Mouse (Mus musculus): ENCODE results near the gene Tma7.
A peak's percentile ranks its signal among the peaks of the same experiment; 100 is the strongest.

The Tma7 gene

DNA sequence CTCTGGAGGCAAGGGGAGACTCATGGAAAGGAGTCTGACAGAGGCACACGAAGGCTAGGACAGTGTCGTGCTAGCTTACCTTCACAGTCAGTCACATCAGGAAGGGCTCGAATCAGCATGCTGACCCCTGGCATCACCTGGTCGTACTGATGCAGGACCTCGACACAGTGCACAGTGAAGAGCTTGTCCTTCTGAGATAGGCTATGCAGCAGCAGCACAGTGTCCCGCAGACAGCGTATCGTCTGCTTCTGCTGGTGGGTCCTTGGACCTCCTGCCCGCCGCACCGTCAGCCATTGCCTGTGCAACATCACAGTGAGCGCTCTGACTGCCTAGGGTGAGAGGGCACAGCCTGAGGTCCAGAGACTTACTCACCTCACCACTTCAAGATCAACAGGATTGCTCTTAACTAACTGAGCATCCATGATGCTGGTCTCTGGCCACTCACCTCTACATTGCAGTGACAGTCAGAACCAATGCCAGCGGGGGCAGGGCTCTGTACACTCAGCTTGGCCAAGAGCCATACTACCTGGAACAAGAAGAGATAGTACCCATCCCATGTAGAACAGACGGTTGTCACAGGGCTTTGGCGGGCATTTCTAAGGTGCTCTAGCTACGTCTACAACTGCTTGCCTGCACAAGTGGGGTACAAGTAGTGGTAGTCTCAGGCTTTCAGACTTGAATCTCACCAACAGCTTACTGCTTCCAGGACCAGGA lies 22.0 kb downstream of the Tma7 start:
- no peak for DNase-seq

DNA sequence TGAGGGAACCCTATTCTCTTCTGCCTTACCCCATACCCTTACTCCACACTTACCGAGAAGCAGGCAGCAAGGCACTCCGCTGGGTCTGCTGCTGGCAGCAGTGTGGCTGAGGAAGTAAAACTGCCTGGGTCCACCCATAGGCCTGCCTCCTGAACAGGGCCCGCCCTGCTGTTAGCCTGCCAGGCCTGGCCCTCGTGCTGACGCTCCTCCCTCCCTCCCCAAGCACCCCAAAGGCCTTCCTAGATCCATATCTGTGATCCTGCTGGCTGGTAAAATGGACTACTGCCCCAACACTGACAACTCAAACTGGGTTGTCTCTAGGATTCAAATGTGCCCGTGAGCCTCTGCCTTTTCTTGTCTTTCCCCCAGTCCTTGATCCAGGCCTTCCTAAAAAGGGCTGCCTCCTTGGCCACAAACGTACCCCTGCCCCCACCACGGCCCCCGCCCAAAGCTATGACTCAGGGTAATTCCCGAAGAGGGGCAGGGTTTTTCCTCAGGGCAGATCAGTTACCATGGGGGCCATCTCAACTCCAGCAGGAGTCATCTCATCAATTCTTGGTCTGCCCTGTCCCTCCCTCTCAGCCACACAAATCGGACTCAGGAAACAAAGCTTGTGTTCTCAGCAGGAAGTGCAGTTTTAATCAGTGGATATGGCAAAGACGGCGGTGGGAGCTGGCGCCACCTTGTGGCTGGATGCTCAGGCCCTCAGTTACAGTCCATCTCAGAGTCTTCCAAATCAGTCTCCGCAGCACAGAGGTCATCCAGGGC lies 23.1 kb downstream of the Tma7 start, which contains the start of gene Trex1:
Trex1 (minus strand) TSS at position 599 of the 768 bp plus-strand sequence.
- DNase-seq, result peak; percentile 93

DNA sequence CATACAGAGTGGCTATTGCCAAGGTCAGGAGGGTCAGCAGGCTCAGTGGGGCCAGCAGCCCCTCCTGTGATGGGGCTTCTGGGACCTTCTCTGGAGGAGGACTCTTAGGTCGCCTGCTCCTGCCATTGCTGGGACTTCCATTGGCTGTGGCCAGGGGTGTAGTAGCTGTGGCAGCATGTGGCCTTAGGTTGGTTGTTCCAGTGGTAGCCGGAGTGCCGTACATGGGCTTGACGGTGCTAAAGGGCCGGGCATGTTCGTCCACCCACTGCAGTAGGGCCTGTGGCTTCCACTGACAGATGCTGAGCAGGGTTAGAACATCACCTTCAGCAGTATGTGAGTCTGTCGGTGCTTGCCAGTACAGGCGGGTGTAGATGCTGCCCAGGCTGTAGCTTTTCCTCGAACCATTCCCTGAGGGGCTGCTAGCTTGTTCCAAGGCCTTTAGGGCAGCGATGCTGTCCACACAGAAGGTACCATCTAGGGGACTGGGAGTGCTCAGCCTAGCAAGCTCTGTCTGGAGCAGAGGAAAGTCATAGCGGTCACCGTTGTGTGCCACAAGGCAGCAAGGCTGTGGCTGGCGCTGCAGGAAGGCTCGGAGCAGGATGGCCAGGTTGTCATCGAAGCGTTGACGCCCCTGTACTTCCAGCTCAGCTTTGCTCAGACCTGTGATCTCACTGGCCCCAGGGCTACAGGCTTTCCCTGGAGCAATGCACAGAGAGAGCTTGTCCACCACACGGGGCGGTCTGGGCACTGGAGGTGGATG lies 24.2 kb downstream of the Tma7 start:
- no peak for DNase-seq

DNA sequence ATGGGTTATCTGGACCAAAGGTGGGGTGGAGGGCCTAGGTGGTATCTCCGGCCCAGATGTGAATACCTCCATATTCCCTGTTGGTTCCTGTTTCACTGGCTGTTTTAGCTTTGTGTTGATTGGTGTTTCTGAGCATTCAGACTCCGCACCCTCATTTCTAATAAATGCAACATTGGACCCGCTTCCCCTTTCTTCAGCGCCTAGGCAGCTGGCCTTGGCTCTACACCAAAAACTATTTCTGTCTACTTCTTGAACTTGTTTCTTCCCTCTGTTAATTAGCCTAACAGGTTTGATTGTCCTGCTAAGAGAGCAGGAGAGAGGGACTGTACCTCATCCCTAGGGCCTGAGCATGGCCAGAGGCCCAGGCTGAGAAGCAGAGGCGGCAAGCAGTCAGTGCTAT lies 24.8 kb downstream of the Tma7 start:
- DNase-seq, result no peak

DNA sequence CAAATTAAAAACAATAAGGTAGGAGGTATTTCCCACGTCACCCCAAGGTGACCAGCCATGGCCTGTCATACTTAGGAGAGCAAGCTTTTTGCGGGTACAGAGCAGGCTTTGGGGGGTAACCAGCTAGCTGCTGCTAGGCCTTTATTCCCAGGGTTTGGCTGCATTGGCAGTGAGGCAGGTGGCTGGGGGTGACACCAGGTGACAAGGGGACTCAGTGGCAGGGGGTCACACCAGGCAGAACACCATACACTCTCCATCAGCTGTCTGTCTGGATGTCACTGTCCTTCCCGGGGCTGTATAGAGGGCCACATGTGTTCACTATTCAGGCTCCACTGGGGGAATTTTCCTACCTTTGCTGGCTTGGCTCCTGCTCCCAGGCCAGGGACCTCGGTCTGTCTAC lies 25.5 kb downstream of the Tma7 start:
- no peak for DNase-seq

DNA sequence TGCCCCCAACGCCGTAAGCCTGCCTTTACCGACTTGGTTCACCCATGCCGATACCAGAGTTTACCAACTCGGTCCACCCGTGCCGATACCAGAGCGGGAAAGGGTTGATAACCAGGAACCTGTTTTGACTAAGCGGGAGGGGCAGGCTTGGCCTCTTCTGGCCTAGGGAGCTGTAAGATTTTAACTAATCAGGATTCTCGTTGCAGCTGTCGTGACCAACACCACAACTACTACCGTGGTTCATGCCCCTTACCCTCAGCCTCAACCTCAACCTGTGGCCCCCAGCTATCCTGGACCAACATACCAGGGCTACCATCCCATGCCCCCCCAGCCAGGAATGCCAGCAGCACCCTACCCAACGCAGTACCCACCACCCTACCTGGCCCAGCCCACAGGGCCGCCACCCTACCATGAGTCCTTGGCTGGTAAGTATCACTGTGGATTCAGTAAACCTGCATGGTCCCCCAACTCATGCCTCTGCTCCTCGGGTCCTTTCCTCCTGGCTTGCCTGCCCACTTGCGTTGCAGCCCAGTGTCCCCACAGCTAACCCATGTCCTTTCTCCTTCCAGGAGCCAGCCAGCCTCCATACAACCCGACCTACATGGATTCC lies 26.2 kb downstream of the Tma7 start:
- no peak for DNase-seq

DNA sequence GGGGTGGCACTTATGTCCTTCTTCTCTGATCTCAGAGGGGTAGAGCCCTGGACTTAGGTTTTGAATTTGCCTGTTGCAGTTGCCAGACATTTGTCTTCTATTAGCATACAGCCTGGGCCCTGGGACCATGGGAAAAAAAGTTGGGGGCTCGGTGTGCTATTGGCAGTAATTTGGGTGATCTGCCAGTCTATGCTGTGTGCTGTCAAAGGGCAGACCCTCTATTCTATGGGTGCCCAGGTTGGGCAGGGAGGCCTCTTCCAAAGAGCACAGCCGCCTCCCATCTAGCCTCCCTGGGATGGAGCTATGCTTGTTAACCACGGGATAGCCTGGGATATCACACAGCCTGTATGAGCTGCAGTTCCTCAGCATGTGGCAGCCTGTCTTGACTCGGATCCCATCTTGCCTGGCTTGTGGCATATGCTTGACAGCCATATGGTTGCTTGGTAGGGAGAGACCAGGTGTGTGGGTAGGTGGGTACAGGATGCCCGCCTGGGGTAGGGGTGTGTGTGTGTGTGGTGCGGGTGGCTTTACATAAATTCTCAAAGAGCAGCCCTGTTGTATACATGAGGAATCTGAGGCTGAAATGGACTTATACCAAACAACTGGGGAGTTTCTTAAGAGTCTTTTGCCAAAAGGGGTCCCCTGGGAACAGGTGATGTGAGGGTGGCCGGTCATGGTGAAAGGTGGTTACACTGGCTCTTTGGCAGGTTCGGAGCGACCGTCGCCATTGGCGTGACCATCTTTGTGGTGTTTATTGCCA lies 26.9 kb downstream of the Tma7 start:
- DNase-seq, result no peak

DNA sequence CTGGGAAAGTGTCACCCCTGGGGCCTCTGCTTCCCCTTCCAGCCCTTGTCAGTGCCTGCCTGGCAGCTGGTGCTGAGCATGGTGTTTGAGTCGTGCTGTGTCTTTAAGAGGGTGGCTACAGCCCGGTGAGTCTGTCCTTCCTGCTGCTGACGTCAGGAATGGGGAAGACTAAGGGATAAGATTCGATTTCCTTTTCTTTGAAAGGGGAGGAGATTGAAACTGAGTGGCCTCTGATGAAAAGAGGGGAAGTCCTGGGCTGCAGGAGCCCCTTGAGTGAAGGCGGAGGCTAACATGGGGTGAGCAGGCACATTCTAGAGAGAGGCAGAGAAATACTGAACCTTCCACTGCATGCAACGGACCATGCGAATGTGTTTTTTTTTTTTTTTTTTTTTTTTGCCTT lies 27.7 kb downstream of the Tma7 start:
- peak; percentile 62 for DNase-seq

DNA sequence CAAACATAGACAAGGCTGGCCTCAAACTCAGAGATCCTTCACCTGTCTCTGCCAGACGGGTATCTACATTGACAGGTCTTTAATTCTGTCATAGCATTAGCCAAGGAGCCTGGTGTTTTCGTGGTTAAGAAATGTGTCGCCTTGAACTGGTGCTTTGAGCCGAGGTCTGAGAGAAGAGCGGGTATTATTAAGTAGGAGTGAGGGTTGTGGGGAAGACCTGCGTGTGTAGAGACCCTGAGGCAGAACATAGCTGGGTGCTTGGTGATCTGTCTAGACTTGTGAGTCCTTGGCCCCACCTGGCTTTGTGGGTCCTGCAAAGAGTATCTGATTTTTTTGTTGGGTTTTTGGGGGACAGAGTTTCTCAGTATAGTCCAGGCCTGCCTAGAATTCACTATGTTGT lies 28.5 kb downstream of the Tma7 start:
- DNase-seq, result no peak

DNA sequence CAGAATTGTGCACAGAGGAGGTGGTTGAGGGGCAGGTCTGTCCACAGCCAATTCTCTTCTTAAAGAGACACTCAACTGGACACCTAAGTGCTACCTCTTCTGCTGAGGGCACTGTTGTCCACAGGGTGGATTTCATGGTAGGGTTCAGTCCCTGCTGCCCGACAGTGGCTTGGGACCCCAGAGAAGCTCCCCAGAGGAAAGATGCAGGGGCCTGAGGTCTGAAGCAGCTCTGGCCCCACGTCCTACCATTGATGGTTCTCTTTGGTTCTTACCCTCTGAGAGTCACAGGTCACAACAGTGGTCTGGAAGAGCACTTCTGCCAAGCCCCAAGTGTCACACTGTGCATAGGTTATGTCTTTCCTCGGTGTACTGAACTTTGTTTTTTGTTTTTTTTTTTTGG lies 29.0 kb downstream of the Tma7 start:
- DNase-seq, result no peak

DNA sequence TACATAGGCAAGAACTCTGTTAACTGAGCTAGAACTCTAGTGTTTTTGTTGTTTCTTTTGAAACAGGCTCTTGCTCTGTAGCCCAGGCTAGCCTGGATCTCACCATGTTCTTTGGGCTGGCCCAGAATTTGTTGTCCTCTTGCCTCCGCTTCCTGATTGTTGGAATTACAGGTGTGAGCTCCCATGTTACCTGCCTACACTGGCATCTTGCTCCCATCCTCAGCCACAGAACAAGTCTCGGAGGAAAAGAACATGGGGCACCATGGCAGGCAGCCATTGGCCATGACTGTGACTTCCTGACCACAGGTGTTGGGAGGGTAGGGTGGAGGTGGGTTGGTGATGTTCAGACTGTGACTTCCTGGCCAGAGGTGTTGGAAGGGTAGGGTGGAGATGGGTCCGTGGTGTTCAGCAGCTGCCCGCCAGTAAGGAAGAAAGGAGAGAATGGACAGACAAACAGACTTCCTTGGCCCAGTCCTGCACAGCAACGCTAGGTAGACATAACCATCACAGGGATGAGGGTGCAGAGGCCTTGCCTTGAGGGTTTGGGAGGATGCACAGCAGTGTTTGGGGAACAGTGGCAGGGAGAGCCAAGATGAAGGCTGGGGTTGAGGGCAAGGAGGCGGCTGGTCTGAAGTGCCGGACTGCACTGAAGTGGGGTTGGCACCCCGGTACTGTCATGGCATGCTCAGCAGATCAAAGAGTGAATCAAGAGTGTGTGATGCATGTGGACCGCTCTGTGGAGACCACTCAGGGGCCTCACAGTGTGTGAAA lies 29.7 kb downstream of the Tma7 start:
- no peak for DNase-seq

DNA sequence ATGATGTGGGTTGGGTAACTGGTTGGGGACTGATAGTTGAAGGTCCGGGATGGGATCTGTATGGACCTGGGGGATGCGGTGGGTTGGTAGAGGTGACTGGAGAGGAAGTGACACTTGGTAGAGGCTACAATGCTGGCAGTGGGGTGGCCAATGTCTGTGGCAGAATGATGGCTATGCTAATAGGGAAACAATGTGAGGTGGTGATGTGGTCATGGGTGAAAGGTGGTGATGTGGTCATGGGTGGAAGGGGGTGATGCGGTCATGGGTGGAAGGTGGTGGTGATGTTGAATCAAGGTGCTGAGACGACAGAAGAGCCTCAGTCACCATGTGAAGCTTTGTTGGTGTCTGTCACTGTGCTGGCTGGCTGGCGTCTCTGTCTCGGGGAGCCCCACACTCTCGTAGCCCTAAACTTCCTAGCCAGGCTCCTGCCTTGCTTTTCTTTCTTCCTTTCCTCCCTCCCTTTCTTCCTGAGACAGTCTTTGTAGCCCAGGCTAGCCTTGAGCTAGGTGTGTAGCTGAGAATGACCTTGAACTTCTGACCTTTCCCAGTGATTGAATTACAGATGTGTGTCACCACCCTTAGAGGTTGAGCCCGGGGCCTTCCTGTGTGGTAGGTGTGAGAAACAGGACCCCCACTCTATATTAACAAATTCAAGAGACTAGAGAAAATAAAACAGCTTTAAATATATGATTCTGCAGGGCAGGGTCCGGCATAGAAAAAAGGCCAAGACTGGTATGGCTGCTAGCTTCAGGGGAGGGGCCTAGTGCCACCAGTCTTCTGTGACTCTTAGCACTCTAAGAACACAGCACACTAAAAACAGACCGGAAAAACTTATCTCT lies 30.5 kb downstream of the Tma7 start:
- DNase-seq, result no peak

DNA sequence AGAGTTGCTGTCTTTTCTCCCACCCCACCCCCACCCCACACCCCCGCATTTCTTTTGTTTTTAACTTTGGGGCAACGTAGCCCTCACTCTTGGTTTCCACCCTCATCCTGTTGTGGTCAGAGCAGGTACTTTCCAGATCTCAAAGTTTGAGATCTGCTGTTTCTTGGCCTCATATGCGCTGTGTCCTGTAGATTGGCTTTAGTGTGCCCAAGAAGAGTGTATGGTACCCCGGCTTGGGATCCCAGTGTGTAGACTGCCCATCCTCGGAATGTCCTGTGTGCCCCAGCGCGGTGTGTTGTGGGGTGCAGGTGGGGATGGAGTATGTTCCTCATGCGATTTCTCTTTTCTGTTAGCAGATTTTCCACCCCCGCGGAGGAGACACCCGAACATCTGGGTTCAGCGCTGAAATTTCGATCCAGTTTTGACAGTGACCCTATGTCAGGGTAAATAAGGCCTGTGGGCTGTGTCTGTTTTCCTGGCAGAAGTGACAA lies 31.3 kb downstream of the Tma7 start:
- no peak for DNase-seq

DNA sequence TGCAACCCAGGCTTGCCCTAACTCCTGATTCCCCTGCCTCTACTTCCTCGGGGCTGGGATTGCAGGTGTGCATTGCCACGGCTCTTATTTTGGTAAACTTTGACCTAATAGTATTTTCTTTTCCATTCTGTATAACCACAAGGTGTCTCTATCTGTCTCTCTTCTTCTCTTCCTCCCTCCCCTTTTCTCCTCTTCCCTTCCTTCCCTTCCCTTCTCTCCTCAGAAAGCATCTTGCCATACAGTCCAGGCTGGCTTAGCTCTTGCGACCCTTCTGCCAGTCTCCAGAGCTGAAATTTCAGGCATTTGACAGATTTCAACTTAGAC lies 31.8 kb downstream of the Tma7 start:
- no peak for DNase-seq

DNA sequence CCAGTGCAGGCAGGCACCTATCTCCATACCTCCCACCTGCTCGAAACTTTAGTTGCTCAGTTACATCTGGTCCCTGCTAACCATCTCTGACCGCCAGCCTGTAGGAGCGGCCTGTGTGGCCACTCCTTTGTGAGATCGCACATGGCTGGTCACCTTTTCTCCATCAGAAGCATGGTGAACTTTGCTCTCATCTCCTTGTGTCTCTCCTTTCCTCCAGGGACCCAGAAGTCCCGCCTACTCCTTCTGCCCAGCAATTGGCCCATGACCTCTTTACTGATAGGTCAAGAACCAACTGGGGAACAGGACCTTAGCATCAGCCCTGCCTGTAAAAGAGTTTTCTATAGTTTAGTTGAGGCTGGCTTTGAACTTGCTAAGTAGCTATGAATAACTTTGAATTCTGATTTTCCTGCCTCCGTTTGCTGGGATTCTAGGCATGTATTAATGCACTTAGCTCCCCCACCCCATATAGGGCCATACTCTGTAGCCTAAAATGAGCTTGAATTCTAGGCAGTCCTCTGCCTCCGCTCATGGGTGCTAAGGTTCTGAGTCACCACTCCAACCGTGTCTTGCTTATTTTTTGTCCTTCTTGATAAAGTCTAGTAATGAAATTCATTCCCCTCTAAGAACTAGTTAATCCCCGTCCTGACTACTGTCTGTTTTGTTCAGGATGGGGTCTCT lies 32.3 kb downstream of the Tma7 start:
- no peak for DNase-seq

DNA sequence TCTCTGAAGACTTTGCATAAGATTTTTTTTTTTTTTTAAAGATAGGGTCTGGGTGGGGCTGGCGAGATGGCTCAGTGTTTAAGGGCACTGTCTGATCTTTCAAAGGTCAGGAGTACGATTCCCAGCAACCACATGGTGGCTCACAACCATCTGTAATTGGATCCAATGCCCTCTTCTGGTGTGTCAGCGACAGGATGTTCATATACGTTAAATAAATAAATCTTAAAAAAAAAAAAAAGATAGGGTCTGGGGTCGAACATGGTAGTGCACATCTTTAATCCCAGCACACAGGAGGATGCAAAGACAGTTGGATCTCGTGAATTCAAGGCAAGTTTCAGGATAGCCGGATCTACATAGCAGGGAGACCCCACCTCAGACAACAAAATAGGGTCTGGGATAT lies 33.1 kb downstream of the Tma7 start:
- DNase-seq, result no peak

DNA sequence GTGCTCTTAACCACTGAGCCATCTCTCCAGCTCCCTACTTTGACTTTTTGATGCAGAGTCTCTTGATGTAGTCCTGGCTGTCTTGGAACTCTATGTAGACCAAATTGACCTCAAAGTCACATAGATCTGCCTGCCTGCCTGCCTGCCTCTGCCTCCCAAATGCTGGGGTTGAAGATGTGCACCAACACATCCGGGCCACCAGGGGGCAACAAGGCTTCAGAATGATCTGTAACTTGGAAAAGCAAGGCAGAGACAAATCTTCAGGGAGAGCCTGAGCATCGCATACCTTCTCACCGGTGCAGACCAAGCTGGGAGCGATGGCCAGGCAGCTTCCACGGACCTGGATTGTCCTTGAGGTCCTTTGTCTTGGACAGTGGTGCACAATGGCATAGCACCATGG lies 36.1 kb downstream of the Tma7 start:
- peak; percentile 67 for DNase-seq

DNA sequence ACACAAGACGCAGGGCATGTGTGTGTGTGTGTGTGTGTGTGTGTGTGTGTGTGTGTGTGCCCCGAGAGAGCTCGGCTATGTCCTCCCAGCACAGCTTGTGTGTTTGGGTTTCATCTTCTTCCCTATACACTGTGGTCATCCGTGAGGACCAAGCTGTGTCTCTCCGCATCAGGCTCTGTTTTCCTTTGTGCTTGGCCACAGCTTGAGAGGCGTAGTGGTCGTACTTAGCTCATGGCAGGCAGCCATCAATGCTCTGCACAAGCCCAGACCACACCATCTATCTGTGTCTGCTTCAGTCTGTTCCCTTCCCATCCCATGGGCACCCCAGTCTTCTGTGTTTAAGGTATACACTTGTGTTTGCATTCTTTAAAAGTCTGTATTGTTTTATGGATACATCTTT lies 41.0 kb downstream of the Tma7 start:
- no peak for DNase-seq

DNA sequence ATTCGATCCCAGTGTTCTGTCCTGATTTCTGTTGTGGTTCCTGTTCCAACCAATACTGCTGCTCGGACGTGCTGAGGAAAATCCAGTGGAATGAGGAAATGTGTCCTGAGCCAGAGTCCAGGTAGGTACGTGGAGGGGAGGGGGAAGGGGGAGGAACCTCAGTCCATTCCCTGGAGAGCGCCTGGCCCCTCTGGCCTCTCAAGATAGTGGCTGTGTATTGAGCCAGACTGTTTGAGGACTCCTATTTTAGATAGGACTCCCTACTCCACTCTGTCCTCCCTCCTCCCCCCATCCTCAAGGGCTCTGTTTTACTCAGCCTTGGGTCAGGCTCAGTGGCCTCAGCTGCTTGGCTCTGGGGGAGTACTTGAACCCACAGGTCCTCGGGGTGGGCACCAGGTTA lies 41.5 kb downstream of the Tma7 start:
- DNase-seq, result peak; percentile 31

DNA sequence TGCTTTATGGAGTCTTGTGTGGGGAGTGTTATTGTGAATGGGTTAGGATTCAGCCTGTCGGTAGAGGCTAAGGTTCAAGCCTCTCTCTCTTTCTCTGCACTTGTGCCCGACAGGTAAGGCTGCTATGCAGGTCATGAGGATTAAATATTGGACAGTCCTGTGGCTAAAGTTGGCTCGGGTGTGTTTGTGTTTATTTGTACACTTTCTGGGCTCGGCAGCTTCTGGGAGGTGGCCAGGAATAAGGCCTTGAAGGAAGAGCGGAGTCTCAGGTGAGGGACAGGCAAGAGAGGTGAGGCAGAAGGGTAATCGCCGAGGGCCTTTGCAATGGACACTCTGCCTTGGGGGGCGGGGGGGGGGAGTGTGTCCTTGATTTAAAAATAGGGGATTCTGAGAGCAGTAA lies 42.2 kb downstream of the Tma7 start:
- DNase-seq, result peak; percentile 47
